Mouse (Mus musculus): Measurements from ENCODE around the gene Rapgef1. TPM values are rescaled to one million over a fixed set of nuclear protein-coding genes. Genes with fewer than 3 reads are reported as not detected.

Gene Rapgef1
- polyA plus RNA-seq, 1 experiment from 2014 or later, result 5.5 TPM

- no peak for ATAC-seq (ENCODE audit: insufficient read depth)
- no peaks in the 10 kb centered on the region for H3K36me3 ChIP-seq (replicated peaks)
- H3K4me2 ChIP-seq, result peak overlapping the region; percentile 41
- H3K9ac ChIP-seq, result no peak overlapping the region
- H3K27ac ChIP-seq (replicated peaks), result no peak overlapping the region
- H3K9me3 ChIP-seq (replicated peaks), result no peaks in the 10 kb centered on the region
- H3K27me3 ChIP-seq, result peaks cover 74% of the 10 kb centered on the region
- H3K4me3 ChIP-seq (replicated peaks), result no peak overlapping the region
- no peaks in the 10 kb centered on the region for H3K4me1 ChIP-seq (replicated peaks)
- 6% methylated on average over 50 of the region's 50 CpGs for WGBS (ENCODE audit: insufficient replicate concordance)
Measured at GRCm38 (mm10) chr2:29747188-29747782, 127.8 kb downstream of the Rapgef1 start.

DNA sequence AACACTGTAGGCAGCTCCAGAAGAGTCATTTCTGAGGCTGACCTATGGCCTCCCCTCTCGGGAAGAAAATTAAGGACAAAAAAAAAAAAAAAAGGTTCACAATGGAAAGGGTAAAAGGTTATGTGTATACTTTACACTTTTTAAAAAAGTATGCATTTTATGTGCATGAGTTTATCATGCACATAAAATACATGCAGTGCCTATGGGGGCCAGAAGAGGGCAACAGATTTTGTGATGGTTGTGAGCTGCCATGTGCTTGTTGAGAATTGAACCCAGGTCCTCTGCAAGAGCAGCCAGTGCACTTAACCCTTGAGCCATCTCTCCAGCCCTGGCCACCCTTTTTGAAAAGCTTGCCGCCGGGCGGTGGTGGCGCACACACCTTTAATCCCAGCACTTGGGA is 128.3 kb downstream of the Rapgef1 start:
- Histone ChIP-seq H3K9me3 (replicated peaks) (no peaks in the 10 kb centered on the region), H3K4me2 (no peak overlapping the region), H3K4me1 (replicated peaks) (no peaks in the 10 kb centered on the region), H3K27me3 (peaks cover 80% of the 10 kb centered on the region), H3K9ac (no peak overlapping the region), H3K27ac (replicated peaks) (no peak overlapping the region), H3K36me3 (replicated peaks) (no peaks in the 10 kb centered on the region), H3K4me3 (replicated peaks) (no peak overlapping the region)
- no peak for ATAC-seq (ENCODE audit: insufficient read depth)
- 51% methylated on average over 5 of the region's 5 CpGs for WGBS (ENCODE audit: insufficient replicate concordance)

GRCm38 (mm10) chr2:29748499-29748898 is 129.0 kb downstream of the Rapgef1 start:
- WGBS (ENCODE audit: insufficient replicate concordance), result 57% methylated on average over 4 of the region's 4 CpGs

GRCm38 (mm10) chr2:29751497-29751896 is 132.0 kb downstream of the Rapgef1 start, which contains the start of gene Gm13420:
Gm13420 (minus strand) TSS chr2:29751685.
- Histone ChIP-seq H3K36me3 (replicated peaks) (no peaks in the 10 kb centered on the region), H3K27me3 (peaks cover 73% of the 10 kb centered on the region), H3K27ac (replicated peaks) (no peak within 1 kb of the TSS), H3K9me3 (replicated peaks) (no peaks in the 10 kb centered on the region), H3K4me2 (peak within 1 kb of the TSS; percentile 57), H3K9ac (no peak within 1 kb of the TSS), H3K4me3 (replicated peaks) (peak within 1 kb of the TSS; percentile 23), H3K4me1 (replicated peaks) (no peaks in the 10 kb centered on the region)
- 10% methylated on average over 28 of the region's 28 CpGs for WGBS (ENCODE audit: insufficient replicate concordance)
- ATAC-seq (ENCODE audit: insufficient read depth), result peak; percentile 57

More at GRCm38 (mm10) chr2:29748499-29748898, 129.0 kb downstream of the Rapgef1 start:
- no peak overlapping the region for H3K4me2 ChIP-seq
- H3K4me1 ChIP-seq (replicated peaks), result no peaks in the 10 kb centered on the region
- no peak overlapping the region for H3K27ac ChIP-seq (replicated peaks)
- H3K36me3 ChIP-seq (replicated peaks), result no peaks in the 10 kb centered on the region
- peaks cover 86% of the 10 kb centered on the region for H3K27me3 ChIP-seq
- no peak overlapping the region for H3K4me3 ChIP-seq (replicated peaks)
- no peak overlapping the region for H3K9ac ChIP-seq
- no peak for ATAC-seq (ENCODE audit: insufficient read depth)
- H3K9me3 ChIP-seq (replicated peaks), result no peaks in the 10 kb centered on the region

DNA sequence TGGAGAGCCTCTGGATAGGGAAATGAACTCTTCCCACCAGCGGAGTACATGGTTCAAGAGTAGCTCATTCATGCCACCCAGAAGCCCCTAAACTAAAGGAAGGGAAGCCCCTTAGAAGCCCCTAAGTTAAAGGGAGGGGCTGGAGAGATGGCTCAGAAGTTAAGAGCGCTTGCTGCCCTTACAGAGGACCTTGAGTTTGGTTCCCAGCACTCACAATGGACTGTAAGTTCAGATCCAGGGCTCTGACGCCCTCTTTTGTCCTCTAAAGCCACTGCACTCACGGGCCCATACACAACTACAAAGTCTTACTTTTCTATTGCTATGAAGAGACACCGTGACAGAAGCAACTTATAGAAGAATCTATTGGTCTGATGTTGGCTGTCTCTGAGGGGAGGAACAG is 132.9 kb downstream of the Rapgef1 start:
- Histone ChIP-seq H3K9ac (no peak overlapping the region), H3K4me2 (no peak overlapping the region), H3K36me3 (replicated peaks) (no peaks in the 10 kb centered on the region), H3K4me3 (replicated peaks) (no peak overlapping the region), H3K27me3 (peaks cover 66% of the 10 kb centered on the region), H3K4me1 (replicated peaks) (no peaks in the 10 kb centered on the region), H3K9me3 (replicated peaks) (no peaks in the 10 kb centered on the region), H3K27ac (replicated peaks) (no peak overlapping the region)
- WGBS (ENCODE audit: insufficient replicate concordance), result 64% methylated on average over 5 of the region's 5 CpGs
- ATAC-seq (ENCODE audit: insufficient read depth), result no peak

- no peak for ATAC-seq (ENCODE audit: insufficient read depth)
- H3K9me3 ChIP-seq (replicated peaks), result no peaks in the 10 kb centered on the region
- H3K4me3 ChIP-seq (replicated peaks), result no peak overlapping the region
Measured at GRCm38 (mm10) chr2:29755693-29756092, 136.2 kb downstream of the Rapgef1 start.

DNA sequence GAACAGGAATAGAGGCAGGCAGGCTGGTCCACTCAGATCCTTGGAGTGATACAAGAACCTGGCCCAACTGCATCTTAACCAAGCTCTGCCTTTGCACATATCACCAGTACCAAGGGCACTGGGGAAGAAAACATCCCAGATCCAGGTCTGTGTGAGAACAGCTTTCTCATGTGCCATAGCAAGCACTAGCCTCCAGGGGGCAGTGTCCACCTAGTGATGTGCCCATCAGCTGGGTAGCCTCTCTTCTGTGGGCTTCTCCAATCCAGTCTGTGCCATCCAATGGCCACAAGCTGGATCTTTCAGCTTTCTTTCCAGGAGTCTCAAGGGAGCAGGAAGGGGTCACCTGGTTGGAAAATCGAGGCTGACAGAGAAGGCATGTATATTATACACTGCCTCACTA is 145.3 kb downstream of the Rapgef1 start:
- H3K9ac ChIP-seq, result no peak overlapping the region
- ATAC-seq (ENCODE audit: insufficient read depth), result no peak
- WGBS (ENCODE audit: insufficient replicate concordance), result 0% methylated on average over 1 of the region's 1 CpGs
- no peaks in the 10 kb centered on the region for H3K36me3 ChIP-seq (replicated peaks)
- H3K4me3 ChIP-seq (replicated peaks), result no peak overlapping the region
- H3K27me3 ChIP-seq, result peaks cover 16% of the 10 kb centered on the region
- no peaks in the 10 kb centered on the region for H3K4me1 ChIP-seq (replicated peaks)
- H3K4me2 ChIP-seq, result no peak overlapping the region
- H3K9me3 ChIP-seq (replicated peaks), result no peaks in the 10 kb centered on the region
- H3K27ac ChIP-seq (replicated peaks), result no peak overlapping the region

More at GRCm38 (mm10) chr2:29755693-29756092, 136.2 kb downstream of the Rapgef1 start:
- H3K4me2 ChIP-seq, result no peak overlapping the region
- no peaks in the 10 kb centered on the region for H3K4me1 ChIP-seq (replicated peaks)
- no peak overlapping the region for H3K9ac ChIP-seq
- H3K36me3 ChIP-seq (replicated peaks), result no peaks in the 10 kb centered on the region
- peaks cover 36% of the 10 kb centered on the region for H3K27me3 ChIP-seq
- H3K27ac ChIP-seq (replicated peaks), result no peak overlapping the region

DNA sequence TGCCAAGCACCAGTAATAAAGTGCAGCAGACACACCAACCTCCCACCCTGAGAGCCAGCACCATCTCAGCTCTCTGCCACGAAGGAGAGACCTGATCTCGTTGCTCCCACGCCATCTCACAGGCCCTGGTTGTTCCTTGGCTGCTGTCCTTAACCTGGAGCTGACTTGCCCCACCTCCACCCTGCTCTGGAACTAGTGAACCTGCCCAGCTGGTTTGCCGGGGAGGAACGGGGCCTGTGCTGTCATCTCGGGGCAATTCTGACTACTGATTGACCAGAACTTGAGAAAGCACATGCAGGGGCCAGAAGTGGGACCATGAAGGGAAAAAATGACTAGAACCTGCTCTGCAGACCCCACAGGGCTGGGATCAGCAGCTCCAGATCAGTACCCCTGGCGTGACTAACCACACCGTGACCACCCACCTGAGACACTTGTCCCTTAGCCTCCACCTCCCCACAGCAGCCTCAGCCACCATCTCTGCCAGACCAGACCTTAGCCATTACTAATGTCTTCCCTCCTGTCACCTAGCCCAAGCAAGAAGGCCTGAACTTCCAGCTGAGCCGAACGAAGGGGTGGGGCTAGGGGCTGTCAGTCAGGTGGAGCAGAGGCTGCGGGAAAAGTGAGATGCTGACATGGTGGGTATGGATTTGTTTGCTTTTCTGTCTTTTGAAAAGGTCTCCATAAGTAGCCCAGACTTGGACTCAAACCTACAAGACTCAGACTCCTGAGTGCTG is 148.6 kb downstream of the Rapgef1 start:
- Histone ChIP-seq H3K4me1 (replicated peaks) (peaks cover 12% of the 10 kb centered on the region; the same call in 1 of the 2 replicates), H3K9ac (no peak overlapping the region), H3K4me2 (no peak overlapping the region), H3K27me3 (peaks cover 3% of the 10 kb centered on the region), H3K9me3 (replicated peaks) (no peaks in the 10 kb centered on the region), H3K4me3 (replicated peaks) (no peak overlapping the region), H3K27ac (replicated peaks) (no peak overlapping the region), H3K36me3 (replicated peaks) (no peaks in the 10 kb centered on the region)
- 52% methylated on average over 11 of the region's 11 CpGs for WGBS (ENCODE audit: insufficient replicate concordance)
- no peak for ATAC-seq (ENCODE audit: insufficient read depth)

DNA sequence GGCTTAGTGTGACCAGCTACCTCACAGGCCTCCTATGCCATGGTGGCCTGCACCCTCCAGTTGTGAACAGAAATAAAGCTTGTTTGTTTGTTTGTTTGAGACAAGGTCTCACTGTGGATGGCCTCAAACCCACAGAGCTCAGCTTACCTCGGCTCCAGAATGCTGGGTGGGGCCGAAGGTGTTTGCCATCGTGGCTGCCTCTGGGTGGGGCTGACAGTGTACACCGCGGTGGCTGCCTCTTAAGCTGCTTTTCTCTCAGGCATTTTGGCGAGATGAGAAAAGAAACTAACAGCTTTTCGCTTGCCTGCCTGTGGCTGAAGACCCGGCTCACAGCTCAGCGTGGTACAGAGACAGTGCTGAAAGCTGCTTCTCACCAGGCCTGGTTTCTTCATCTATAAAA is 149.4 kb downstream of the Rapgef1 start:
- Histone ChIP-seq H3K4me1 (replicated peaks) (peaks cover 19% of the 10 kb centered on the region), H3K9ac (no peak overlapping the region), H3K27me3 (no peaks in the 10 kb centered on the region), H3K9me3 (replicated peaks) (no peaks in the 10 kb centered on the region), H3K27ac (replicated peaks) (no peak overlapping the region), H3K4me3 (replicated peaks) (no peak overlapping the region), H3K36me3 (replicated peaks) (no peaks in the 10 kb centered on the region), H3K4me2 (no peak overlapping the region)
- ATAC-seq (ENCODE audit: insufficient read depth), result no peak
- WGBS (ENCODE audit: insufficient replicate concordance), result 46% methylated on average over 9 of the region's 9 CpGs

GRCm38 (mm10) chr2:29770162-29770561 is 150.6 kb downstream of the Rapgef1 start:
- no peaks in the 10 kb centered on the region for H3K36me3 ChIP-seq (replicated peaks)
- H3K27me3 ChIP-seq, result no peaks in the 10 kb centered on the region
- no peaks in the 10 kb centered on the region for H3K9me3 ChIP-seq (replicated peaks)
- H3K4me2 ChIP-seq, result no peak overlapping the region
- no peak overlapping the region for H3K27ac ChIP-seq (replicated peaks)
- H3K4me1 ChIP-seq (replicated peaks), result peaks cover 22% of the 10 kb centered on the region
- no peak overlapping the region for H3K4me3 ChIP-seq (replicated peaks)
- ATAC-seq (ENCODE audit: insufficient read depth), result no peak
- no peak overlapping the region for H3K9ac ChIP-seq

- Histone ChIP-seq H3K9me3 (replicated peaks) (no peaks in the 10 kb centered on the region), H3K27ac (replicated peaks) (no peak overlapping the region), H3K4me2 (no peak overlapping the region), H3K4me3 (replicated peaks) (no peak overlapping the region), H3K36me3 (replicated peaks) (peaks cover 5% of the 10 kb centered on the region; the same call in 1 of the 2 replicates), H3K9ac (no peak overlapping the region), H3K27me3 (no peaks in the 10 kb centered on the region), H3K4me1 (replicated peaks) (peaks cover 22% of the 10 kb centered on the region)
- 0 out of 2 replicates have a peak, but pooled peaks have one; percentile 50 for ATAC-seq (ENCODE audit: insufficient read depth)
- 29% methylated on average over 8 of the region's 8 CpGs for WGBS (ENCODE audit: insufficient replicate concordance)
Measured at GRCm38 (mm10) chr2:29771611-29772461, 152.3 kb downstream of the Rapgef1 start.
